Mouse (Mus musculus): Measurements from ENCODE around the gene Gm12394. TPM values are rescaled to one million over a fixed set of nuclear protein-coding genes. Genes with fewer than 3 reads are reported as not detected.

Gene Gm12394
- not detected for polyA plus RNA-seq (2014; fragmentation: Illumina TruSeq; extraction: RNeasy Lipid Tissue Mini Kit (QIAGEN cat#74804); ENCODE audit: low read depth, low replicate concordance)

GRCm38 (mm10) chr4:42856671-42857070 lies at the start of gene Gm12394:
Gene Gm12394, minus strand, starts transcription at chr4:42856771.

GRCm38 (mm10) chr4:42874134-42874533 lies 17.6 kb upstream of the Gm12394 start, which contains the start of gene Fam205c:
Gene Fam205c, minus strand, starts transcription at chr4:42874234.

GRCm38 (mm10) chr4:42853788-42854187 lies 2.8 kb downstream of the Gm12394 start, which contains the start of gene Fam205a1:
Gene Fam205a1, minus strand, starts transcription at chr4:42853888.

GRCm38 (mm10) chr4:42773893-42774292 lies 82.7 kb downstream of the Gm12394 start, which contains the start of gene Ccl21a:
Gene Ccl21a, minus strand, starts transcription at chr4:42773993.

GRCm38 (mm10) chr4:42756477-42756876 lies 100.1 kb downstream of the Gm12394 start, which contains the start of gene Ccl19:
Gene Ccl19, minus strand, starts transcription at chr4:42756577.

GRCm38 (mm10) chr4:42735245-42735644 lies 121.3 kb downstream of the Gm12394 start, which contains the start of gene 4930578G10Rik:
Gene 4930578G10Rik, plus strand, starts transcription at chr4:42735545.

Other genes starting within 250 kb of the Gm12394 start
- gene Gm10591, start 244.6 kb downstream of the Gm12394 start, polyA plus RNA-seq (2014; fragmentation: Illumina TruSeq; extraction: RNeasy Lipid Tissue Mini Kit (QIAGEN cat#74804); ENCODE audit: low read depth, low replicate concordance) = not detected
- gene Gm2564, start 227.1 kb downstream of the Gm12394 start, polyA plus RNA-seq (2014; fragmentation: Illumina TruSeq; extraction: RNeasy Lipid Tissue Mini Kit (QIAGEN cat#74804); ENCODE audit: low read depth, low replicate concordance) = not detected
- 12.2 TPM for gene Ccl27b, start 201.5 kb downstream of the Gm12394 start, polyA plus RNA-seq (2014; fragmentation: Illumina TruSeq; extraction: RNeasy Lipid Tissue Mini Kit (QIAGEN cat#74804); ENCODE audit: low read depth, low replicate concordance)
- not detected for gene Il11ra2, start 194.9 kb downstream of the Gm12394 start, polyA plus RNA-seq (2014; fragmentation: Illumina TruSeq; extraction: RNeasy Lipid Tissue Mini Kit (QIAGEN cat#74804); ENCODE audit: low read depth, low replicate concordance)
- 35.6 TPM for gene 4930578G10Rik, start 121.2 kb downstream of the Gm12394 start, polyA plus RNA-seq (2014; fragmentation: Illumina TruSeq; extraction: RNeasy Lipid Tissue Mini Kit (QIAGEN cat#74804); ENCODE audit: low read depth, low replicate concordance)
- gene Ccl19, start 100.2 kb downstream of the Gm12394 start, polyA plus RNA-seq (2014; fragmentation: Illumina TruSeq; extraction: RNeasy Lipid Tissue Mini Kit (QIAGEN cat#74804); ENCODE audit: low read depth, low replicate concordance) = not detected
- not detected for gene Ccl21a, start 82.8 kb downstream of the Gm12394 start, polyA plus RNA-seq (2014; fragmentation: Illumina TruSeq; extraction: RNeasy Lipid Tissue Mini Kit (QIAGEN cat#74804); ENCODE audit: low read depth, low replicate concordance)
- gene Fam205a1, start 2.9 kb downstream of the Gm12394 start, polyA plus RNA-seq (2014; fragmentation: Illumina TruSeq; extraction: RNeasy Lipid Tissue Mini Kit (QIAGEN cat#74804); ENCODE audit: low read depth, low replicate concordance) = 17.8 TPM
- 544 TPM for gene Fam205c, start 17.5 kb upstream of the Gm12394 start, polyA plus RNA-seq (2014; fragmentation: Illumina TruSeq; extraction: RNeasy Lipid Tissue Mini Kit (QIAGEN cat#74804); ENCODE audit: low read depth, low replicate concordance)
- 0.36 TPM for gene Phf24, start 59.9 kb upstream of the Gm12394 start, polyA plus RNA-seq (2014; fragmentation: Illumina TruSeq; extraction: RNeasy Lipid Tissue Mini Kit (QIAGEN cat#74804); ENCODE audit: low read depth, low replicate concordance)
- gene Dnajb5, start 93.0 kb upstream of the Gm12394 start, polyA plus RNA-seq (2014; fragmentation: Illumina TruSeq; extraction: RNeasy Lipid Tissue Mini Kit (QIAGEN cat#74804); ENCODE audit: low read depth, low replicate concordance) = 1.1 TPM
- 48.9 TPM for gene 1700022I11Rik, start 112.8 kb upstream of the Gm12394 start, polyA plus RNA-seq (2014; fragmentation: Illumina TruSeq; extraction: RNeasy Lipid Tissue Mini Kit (QIAGEN cat#74804); ENCODE audit: low read depth, low replicate concordance)
- gene Vcp, start 143.7 kb upstream of the Gm12394 start, polyA plus RNA-seq (2014; fragmentation: Illumina TruSeq; extraction: RNeasy Lipid Tissue Mini Kit (QIAGEN cat#74804); ENCODE audit: low read depth, low replicate concordance) = 138 TPM
- gene Fancg, start 153.7 kb upstream of the Gm12394 start, polyA plus RNA-seq (2014; fragmentation: Illumina TruSeq; extraction: RNeasy Lipid Tissue Mini Kit (QIAGEN cat#74804); ENCODE audit: low read depth, low replicate concordance) = 20.7 TPM
- 5.8 TPM for gene Pigo, start 169.0 kb upstream of the Gm12394 start, polyA plus RNA-seq (2014; fragmentation: Illumina TruSeq; extraction: RNeasy Lipid Tissue Mini Kit (QIAGEN cat#74804); ENCODE audit: low read depth, low replicate concordance)
- 6.3 TPM for gene Stoml2, start 174.9 kb upstream of the Gm12394 start, polyA plus RNA-seq (2014; fragmentation: Illumina TruSeq; extraction: RNeasy Lipid Tissue Mini Kit (QIAGEN cat#74804); ENCODE audit: low read depth, low replicate concordance)
- 1.3 TPM for gene Fam214b, start 189.4 kb upstream of the Gm12394 start, polyA plus RNA-seq (2014; fragmentation: Illumina TruSeq; extraction: RNeasy Lipid Tissue Mini Kit (QIAGEN cat#74804); ENCODE audit: low read depth, low replicate concordance)
- gene Unc13b, start 202.2 kb upstream of the Gm12394 start, polyA plus RNA-seq (2014; fragmentation: Illumina TruSeq; extraction: RNeasy Lipid Tissue Mini Kit (QIAGEN cat#74804); ENCODE audit: low read depth, low replicate concordance) = 21.3 TPM

Measured in testis, adult 10 weeks (tissue).